Mouse (Mus musculus): ENCODE data around the gene Tmem232.
"Not testable (repeated sequence)": the region's sequence is repeated elsewhere in the genome, so short reads cannot be mapped to it uniquely, and the experiment has no call there.

The Tmem232 gene

GRCm38 (mm10) chr17:65548698-65549365 is 8.2 kb upstream of the Tmem232 start:
- in situ Hi-C loops (cut with MboI; ENCODE audit: unreplicated experiment in 2 of 2), result loop anchor here (10.0 to 25.0 kb wide), 4 partner anchors 666 to 1312 kb away; no protein-coding TSS in a partner anchor

- in situ Hi-C loops (cut with MboI; ENCODE audit: unreplicated experiment in 2 of 2), result loop anchor here (10.0 to 25.0 kb wide), 4 partner anchors 669 to 1309 kb away; no protein-coding TSS in a partner anchor
Measured at GRCm38 (mm10) chr17:65546221-65546620, 5.6 kb upstream of the Tmem232 start.

- in situ Hi-C loops (cut with MboI; ENCODE audit: unreplicated experiment in 2 of 2), result loop anchor here (10.0 to 25.0 kb wide), 4 partner anchors 1024 to 1961 kb away; no protein-coding TSS in a partner anchor
Measured at GRCm38 (mm10) chr17:65536156-65536555, 4.4 kb downstream of the Tmem232 start.

GRCm38 (mm10) chr17:65532381-65532780 is 8.2 kb downstream of the Tmem232 start:
- in situ Hi-C loops (cut with MboI; ENCODE audit: unreplicated experiment in 2 of 2), result loop anchor here (10.0 to 25.0 kb wide), 4 partner anchors 1020 to 1958 kb away; no protein-coding TSS in a partner anchor

GRCm38 (mm10) chr17:65527529-65527928 is 13.1 kb downstream of the Tmem232 start:
- in situ Hi-C loops (cut with MboI; ENCODE audit: unreplicated experiment in 2 of 2), result loop anchor here (25.0 kb wide), 3 partner anchors 1015 to 1290 kb away; no protein-coding TSS in a partner anchor

- in situ Hi-C loops (cut with MboI; ENCODE audit: unreplicated experiment in 2 of 2), result no loop called here
Measured at GRCm38 (mm10) chr17:65513517-65513916, 27.1 kb downstream of the Tmem232 start.

- in situ Hi-C loops (cut with MboI; ENCODE audit: unreplicated experiment in 2 of 2), result no loop called here
Measured at GRCm38 (mm10) chr17:65484654-65485053, 55.9 kb downstream of the Tmem232 start.

- in situ Hi-C loops (cut with MboI; ENCODE audit: unreplicated experiment in 2 of 2), result no loop called here
Measured at GRCm38 (mm10) chr17:65476747-65477146, 63.8 kb downstream of the Tmem232 start.

- in situ Hi-C loops (cut with MboI; ENCODE audit: unreplicated experiment in 2 of 2), result no loop called here
Measured at GRCm38 (mm10) chr17:65450818-65451217, 89.8 kb downstream of the Tmem232 start.

- in situ Hi-C loops (cut with MboI; ENCODE audit: unreplicated experiment in 2 of 2), result not testable (repeated sequence)
Measured at GRCm38 (mm10) chr17:65437906-65438305, 102.7 kb downstream of the Tmem232 start.

GRCm38 (mm10) chr17:65419124-65419523 is 121.5 kb downstream of the Tmem232 start:
- in situ Hi-C loops (cut with MboI; ENCODE audit: unreplicated experiment in 2 of 2), result no loop called here

- in situ Hi-C loops (cut with MboI; ENCODE audit: unreplicated experiment in 2 of 2), result no loop called here
Measured at GRCm38 (mm10) chr17:65405309-65405708, 135.3 kb downstream of the Tmem232 start.

GRCm38 (mm10) chr17:65400914-65401313 is 139.7 kb downstream of the Tmem232 start:
- in situ Hi-C loops (cut with MboI; ENCODE audit: unreplicated experiment in 2 of 2), result no loop called here

GRCm38 (mm10) chr17:65384411-65384962 is 156.1 kb downstream of the Tmem232 start:
- in situ Hi-C loops (cut with MboI; ENCODE audit: unreplicated experiment in 2 of 2), result no loop called here

GRCm38 (mm10) chr17:65370034-65370780 is 170.4 kb downstream of the Tmem232 start:
- in situ Hi-C loops (cut with MboI; ENCODE audit: unreplicated experiment in 2 of 2), result no loop called here

- in situ Hi-C loops (cut with MboI; ENCODE audit: unreplicated experiment in 2 of 2), result no loop called here
Measured at GRCm38 (mm10) chr17:65365535-65366254, 174.9 kb downstream of the Tmem232 start.

GRCm38 (mm10) chr17:65351836-65352235 is 188.7 kb downstream of the Tmem232 start:
- in situ Hi-C loops (cut with MboI; ENCODE audit: unreplicated experiment in 2 of 2), result no loop called here

GRCm38 (mm10) chr17:65340016-65340415 is 200.6 kb downstream of the Tmem232 start:
- in situ Hi-C loops (cut with MboI; ENCODE audit: unreplicated experiment in 2 of 2), result no loop called here

- in situ Hi-C loops (cut with MboI; ENCODE audit: unreplicated experiment in 2 of 2), result no loop called here
Measured at GRCm38 (mm10) chr17:65330759-65331158, 209.8 kb downstream of the Tmem232 start.

- in situ Hi-C loops (cut with MboI; ENCODE audit: unreplicated experiment in 2 of 2), result loop anchor here (5.0 to 10.0 kb wide), 8 partner anchors 730 to 1910 kb away; no protein-coding TSS in a partner anchor
Measured at GRCm38 (mm10) chr17:65325249-65325648, 215.3 kb downstream of the Tmem232 start.

Data from v-Abl transformed pro-B cells (cell line).